Mouse (Mus musculus): Measurements from ENCODE around the gene Tex37. TPM values are rescaled to one million over a fixed set of nuclear protein-coding genes. Genes with fewer than 3 reads are reported as not detected.

Gene Tex37
- not detected in 2 replicates for polyA plus RNA-seq (2015; fragmentation: Nextera tagmentation; extraction: Ambion mirVana)

GRCm38 (mm10) chr6:70918827-70919226 is at the start of gene Tex37:
Gene Tex37 (minus strand): TSS chr6:70918927.

GRCm38 (mm10) chr6:70956285-70956912 is 37.7 kb upstream of the Tex37 start, which contains the start of gene Foxi3:
Gene Foxi3 (plus strand): TSS chr6:70956531.

Other genes starting within 250 kb of the Tex37 start
- 1.5 and 1.6 TPM in 2 replicates for gene Rpia, start 126.7 kb downstream of the Tex37 start, polyA plus RNA-seq (2015; fragmentation: Nextera tagmentation; extraction: Ambion mirVana)
- gene Eif2ak3, start 74.4 kb downstream of the Tex37 start, polyA plus RNA-seq (2015; fragmentation: Nextera tagmentation; extraction: Ambion mirVana), result 7.7 and 8.8 TPM in 2 replicates
- not detected in 2 replicates for gene Foxi3, start 37.6 kb upstream of the Tex37 start, polyA plus RNA-seq (2015; fragmentation: Nextera tagmentation; extraction: Ambion mirVana)
- gene Thnsl2, start 225.5 kb upstream of the Tex37 start, polyA plus RNA-seq (2015; fragmentation: Nextera tagmentation; extraction: Ambion mirVana), result 7.3 and 8.3 TPM in 2 replicates

Data from urinary bladder, postnatal 0 days (tissue).